Mouse (Mus musculus) heart, adult 2 months (tissue): ENCODE data around the gene Maml2. TPM values are rescaled to one million over a fixed set of nuclear protein-coding genes. Genes with fewer than 3 reads are reported as not detected.

Source experiments
- DNase-seq, 2 experiments: peaks; one replicate each; pipeline ENCODE4 v3.0.0; 2021
- H3K27ac ChIP-seq: fragments of 200-600 bp; 2 replicates; pipeline ENCODE4 v1.8.1; 2022
- H3K27me3 ChIP-seq: fragments of 200-500 bp; 2 replicates; pipeline ENCODE4 v1.6.1; 2012; ENCODE audit warnings: mild to moderate bottlenecking, low read length, inconsistent platforms, mixed read lengths; ENCODE audit not compliant: control insufficient read depth, insufficient read depth
- H3K36me3 ChIP-seq: fragments of 200-500 bp; 2 replicates; pipeline ENCODE4 v1.6.1; 2012; ENCODE audit warnings: low read length, inconsistent platforms; ENCODE audit not compliant: control insufficient read depth, insufficient read depth
- H3K4me1 ChIP-seq: fragments of 200-500 bp; 2 replicates; pipeline ENCODE4 v1.6.1; 2011; ENCODE audit warnings: low read length; ENCODE audit not compliant: control insufficient read depth, insufficient read depth
- H3K4me3 ChIP-seq: fragments of 200-600 bp; 2 replicates; pipeline ENCODE4 v1.8.1; 2022
- H3K79me2 ChIP-seq: fragments of 200-500 bp; replicated peaks from 2 replicates; pipeline ENCODE4 v1.6.1; 2012; ENCODE audit warnings: mild to moderate bottlenecking, inconsistent platforms, low read length, moderate library complexity, mixed read lengths; ENCODE audit not compliant: control insufficient read depth, insufficient read depth
- H3K9ac ChIP-seq: fragments of 200-500 bp; 2 replicates; pipeline ENCODE4 v1.6.1; 2012; ENCODE audit warnings: low read depth, mild to moderate bottlenecking, control low read depth, inconsistent platforms, low read length, mixed read lengths
- CTCF ChIP-seq: fragments of 200-600 bp; IDR thresholded peaks from 2 replicates; pipeline ENCODE4 v1.8.1; 2022; ENCODE audit warnings: antibody characterized with exemption, mild to moderate bottlenecking, moderate library complexity
- EP300 ChIP-seq: fragments of 200-500 bp; IDR thresholded peaks from 2 replicates; pipeline ENCODE4 v1.6.1; 2011; ENCODE audit warnings: low read depth, low read length, control low read depth; ENCODE audit not compliant: insufficient read depth
- POLR2A ChIP-seq: fragments of 200-500 bp; IDR thresholded peaks from 2 replicates; pipeline ENCODE4 v1.6.1; 2011; ENCODE audit warnings: mild to moderate bottlenecking, low read depth, low read length, control low read depth; ENCODE audit not compliant: insufficient read depth
- WGBS: fragments of 180-500 bp; shearing (Covaris S2); methylation state at CpG from one replicate; pipeline ENCODE4 v1.1.7; 2018; 5-methylcytosine and 5-hydroxymethylcytosine counted together
- intact Hi-C: fragments of 180-260 bp; cut with DNase I; formaldehyde crosslinking; loops from one replicate; pipeline ENCODE4 v1.15.1; 2025
- polyA plus RNA-seq: library from polyadenylated mRNA; depleted of rRNA; stranded (reverse); fragments of >200 nt; gene quantifications from 2 replicates; pipeline ENCODE4 v1.2.3, GENCODE M21; 2012
- total RNA-seq, 2 experiments: library from RNA; stranded (reverse); gene quantifications; 2 replicates each; pipeline ENCODE4 v1.2.3; 2021

The Maml2 gene
- total and polyA plus RNA-seq, 3 experiments = 4.8 to 6.5 (median 5.7) TPM

- WGBS = 22% methylated on average over 5 of the region's 5 CpGs
- Histone ChIP-seq H3K79me2 (no peaks in the 10 kb centered on the region), H3K27ac (no peak overlapping the region; the same call in 1 of the 2 replicates), H3K9ac (no peak overlapping the region), H3K4me1 (peaks cover 11% of the 10 kb centered on the region), H3K36me3 (no peaks in the 10 kb centered on the region; the same call in 1 of the 2 replicates), H3K27me3 (no peaks in the 10 kb centered on the region), H3K4me3 (no peak overlapping the region)
- intact Hi-C loops = no loop called here
- peak in 1 of 2 experiments; percentile 34 for DNase-seq
- TF ChIP-seq POLR2A (no peak), EP300 (no peak), CTCF (no peak)
These were observed 347.4 kb downstream of the Maml2 start for GRCm38 (mm10) chr9:13645153-13645552.

DNA sequence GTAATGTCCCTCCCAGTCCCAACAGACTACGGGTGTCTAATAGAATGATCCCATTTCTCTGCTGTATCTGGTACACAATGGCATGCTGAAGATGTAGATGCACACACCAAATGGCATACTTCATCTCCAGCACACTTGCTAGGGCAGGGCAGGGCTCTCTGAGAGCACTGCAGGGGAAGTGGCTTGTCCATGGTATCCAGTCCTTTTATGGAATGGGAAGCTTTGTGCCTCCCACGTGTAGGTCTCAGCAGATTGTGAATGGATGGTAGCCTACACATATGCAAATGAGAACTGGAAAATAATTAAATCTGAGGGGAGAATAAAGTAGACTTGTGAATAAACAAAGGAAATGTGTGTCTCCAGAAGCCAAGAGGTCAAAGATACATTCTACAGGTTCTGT lies 353.3 kb downstream of the Maml2 start:
- no peak for TF ChIP-seq EP300
- TF ChIP-seq CTCF = no peak
- no peak for TF ChIP-seq POLR2A
- Histone ChIP-seq H3K4me1 (peaks cover 2% of the 10 kb centered on the region; the same call in 1 of the 2 replicates), H3K27ac (no peak overlapping the region), H3K79me2 (no peaks in the 10 kb centered on the region), H3K9ac (no peak overlapping the region), H3K27me3 (no peaks in the 10 kb centered on the region), H3K4me3 (no peak overlapping the region), H3K36me3 (no peaks in the 10 kb centered on the region)
- intact Hi-C loops = loop anchor here (5.0 kb wide), 3 partner anchors 66 to 209 kb away; no protein-coding TSS in a partner anchor
- WGBS = 73% methylated on average over 2 of the region's 2 CpGs
- DNase-seq = no peak

- Histone ChIP-seq H3K4me3 (no peak overlapping the region), H3K79me2 (no peaks in the 10 kb centered on the region), H3K4me1 (peaks cover 2% of the 10 kb centered on the region; the same call in 1 of the 2 replicates), H3K27me3 (no peaks in the 10 kb centered on the region), H3K27ac (no peak overlapping the region), H3K36me3 (no peaks in the 10 kb centered on the region), H3K9ac (no peak overlapping the region)
- WGBS = 64% methylated on average over 4 of the region's 4 CpGs
- TF ChIP-seq POLR2A (no peak), EP300 (no peak), CTCF (no peak)
- intact Hi-C loops = loop anchor here (1.0 to 5.0 kb wide), 6 partner anchors 65 to 421 kb away; no protein-coding TSS in a partner anchor
- DNase-seq = no peak
These were observed 354.1 kb downstream of the Maml2 start for GRCm38 (mm10) chr9:13651828-13652227.

- TF ChIP-seq EP300 = no peak
- TF ChIP-seq CTCF = no peak
- no peak for TF ChIP-seq POLR2A
- no peaks in the 10 kb centered on the region for H3K36me3 ChIP-seq
- no peaks in the 10 kb centered on the region for H3K79me2 ChIP-seq
- H3K27me3 ChIP-seq = no peaks in the 10 kb centered on the region
- intact Hi-C loops = loop anchor here (1.0 to 5.0 kb wide), 6 partner anchors 65 to 422 kb away; no protein-coding TSS in a partner anchor
- H3K4me3 ChIP-seq = no peak overlapping the region
- DNase-seq = no peak
- 75% methylated on average over 8 of the region's 8 CpGs for WGBS
- H3K4me1 ChIP-seq = peaks cover 2% of the 10 kb centered on the region; the same call in 1 of the 2 replicates
- H3K27ac ChIP-seq = no peak overlapping the region
- no peak overlapping the region for H3K9ac ChIP-seq
These were observed 354.7 kb downstream of the Maml2 start for GRCm38 (mm10) chr9:13652389-13652877.

DNA sequence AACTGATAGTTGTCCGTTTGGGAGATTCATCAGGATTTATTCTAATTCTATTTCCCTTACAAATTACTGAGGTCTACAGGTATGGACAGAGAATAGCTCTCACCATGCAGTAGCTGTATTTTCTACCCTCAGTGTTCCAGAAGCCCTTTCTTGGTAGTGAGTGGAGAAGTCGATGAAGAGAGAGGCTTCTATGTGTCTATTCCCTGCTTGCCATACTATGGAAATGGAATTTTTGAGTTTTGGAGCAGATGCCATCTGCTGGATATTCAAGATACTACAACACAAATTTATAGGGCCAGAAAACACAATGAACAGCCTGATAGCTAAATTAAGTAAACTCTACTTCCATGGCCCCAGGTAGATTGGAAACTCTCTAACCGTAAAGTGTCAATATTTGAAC lies 355.2 kb downstream of the Maml2 start:
- TF ChIP-seq CTCF (peak; percentile 91), POLR2A (no peak)
- intact Hi-C loops = loop anchor here (1.0 to 5.0 kb wide), 6 partner anchors 64 to 422 kb away; no protein-coding TSS in a partner anchor

More for the DNA sequence above, 355.2 kb downstream of the Maml2 start:
- Histone ChIP-seq H3K36me3 (no peaks in the 10 kb centered on the region), H3K4me1 (peaks cover 2% of the 10 kb centered on the region; the same call in 1 of the 2 replicates), H3K27me3 (no peaks in the 10 kb centered on the region), H3K4me3 (no peak overlapping the region), H3K9ac (no peak overlapping the region), H3K27ac (no peak overlapping the region), H3K79me2 (no peaks in the 10 kb centered on the region)
- no peak for DNase-seq
- WGBS = 28% methylated on average over 3 of the region's 3 CpGs
